ENCODE assay signal across 17 mouse cellular contexts in genomic region chr6:85465381-85465780, GRCm38 (mm10). TPM values are rescaled to one million over a fixed set of nuclear protein-coding genes. Genes with fewer than 3 reads are reported as not detected.
DNase-seq lines count a peak whose midpoint lies in the region; ATAC-seq and TF ChIP-seq lines count a peak whose summit lies in the region.
"Had no signal": no experiment of that assay in that cellular context is flagged by ENCODE, and none has a peak within 500 bp of the region (broad histone marks: within the 10 kb centered on the region; RNA-seq: fewer than 3 reads in every experiment).

No protein-coding gene starts in this region.

- TF ChIP-seq EP300 in MEL (IDR thresholded peaks at IDR 0.05; ENCODE audit: low read depth in 1 of 2, low read length in 2 of 2): no peak

- no peak; the same call in none of the 2 replicates for TF ChIP-seq RAD21 in MEL (IDR thresholded peaks at IDR 0.05; ENCODE audit: low read depth, low read length)

- ATAC-seq in embryonic facial prominence, embryonic 11.5 days (replicated peaks; ENCODE audit: insufficient number of reproducible peaks, low FRiP score, low TSS enrichment, low read depth): no peak
- no peak for ATAC-seq in kidney, postnatal 0 days (replicated peaks; ENCODE audit: low FRiP score, low read depth)
- ATAC-seq: activated CD4-positive, CD25-positive, alpha-beta regulatory T cell, adult 4 months; forebrain, embryonic 16.5 days had no signal

- no peak overlapping the region for H3K27ac ChIP-seq in embryonic facial prominence, embryonic 11.5 days (replicated peaks; ENCODE audit: low read depth, low read length)
- no peak overlapping the region for H3K27ac ChIP-seq in embryonic facial prominence, embryonic 10.5 days (replicated peaks)
- H3K27ac ChIP-seq in kidney, postnatal 0 days: no peak overlapping the region
- H3K27ac ChIP-seq in MEL (ENCODE audit: control insufficient read depth, low read depth, low read length): no peak overlapping the region
- H3K27ac ChIP-seq: limb, embryonic 15.5 days had no signal

- TF ChIP-seq CTCF in kidney, postnatal 0 days (IDR thresholded peaks at IDR 0.05; ENCODE audit: low read depth): peak; percentile 60
- TF ChIP-seq CTCF in MEL (IDR thresholded peaks at IDR 0.05 in 2 of 3, conservative IDR thresholded peaks at IDR 0.05 in 1 of 3; ENCODE audit: control insufficient read depth in 1 of 3, insufficient read depth in 1 of 3, low read depth in 2 of 3, low read length in 3 of 3, poor library complexity in 1 of 3, severe bottlenecking in 1 of 3): peak in 2 of 3 experiments; percentile 21 to 35; a peak in 3 of 6 replicates

- no peaks in the 10 kb centered on the region for H3K27me3 ChIP-seq in embryonic facial prominence, embryonic 11.5 days (ENCODE audit: control insufficient read depth, insufficient read depth, low read length)
- no peaks in the 10 kb centered on the region for H3K27me3 ChIP-seq in embryonic facial prominence, embryonic 10.5 days (replicated peaks; ENCODE audit: low read depth, poor library complexity, severe bottlenecking)
- H3K27me3 ChIP-seq in kidney, postnatal 0 days (ENCODE audit: insufficient read depth, low read length): no peaks in the 10 kb centered on the region
- H3K27me3 ChIP-seq in MEL (ENCODE audit: control insufficient read depth in 1 of 2, insufficient read depth in 2 of 2, low read length in 2 of 2): no peaks in the 10 kb centered on the region
- H3K27me3 ChIP-seq: limb, embryonic 15.5 days had no signal

- H3K4me1 ChIP-seq in embryonic facial prominence, embryonic 11.5 days (ENCODE audit: control insufficient read depth, insufficient read depth, low read length): no peaks in the 10 kb centered on the region
- H3K4me1 ChIP-seq in embryonic facial prominence, embryonic 10.5 days: no peaks in the 10 kb centered on the region
- H3K4me1 ChIP-seq in kidney, postnatal 0 days (replicated peaks; ENCODE audit: insufficient read depth, low read length): no peaks in the 10 kb centered on the region
- no peaks in the 10 kb centered on the region for H3K4me1 ChIP-seq in MEL (ENCODE audit: control insufficient read depth in 1 of 2, insufficient read depth in 2 of 2, low read length in 2 of 2)
- H3K4me1 ChIP-seq: limb, embryonic 15.5 days had no signal

- H3K9ac ChIP-seq in embryonic facial prominence, embryonic 11.5 days (replicated peaks; ENCODE audit: low read length): no peak overlapping the region
- no peak overlapping the region for H3K9ac ChIP-seq in kidney, postnatal 0 days (ENCODE audit: low read depth, low read length)
- no peak overlapping the region for H3K9ac ChIP-seq in MEL (ENCODE audit: control insufficient read depth, low read depth, low read length, poor library complexity, severe bottlenecking)
- H3K9ac ChIP-seq: limb, embryonic 15.5 days had no signal

- TF ChIP-seq POLR2A in MEL (IDR thresholded peaks at IDR 0.05; ENCODE audit: control insufficient read depth in 1 of 2, insufficient read depth in 1 of 2, low read depth in 1 of 2, low read length in 2 of 2, poor library complexity in 1 of 2): no peak

- H3K79me2 ChIP-seq in MEL (ENCODE audit: control insufficient read depth, insufficient read depth, low read length, poor library complexity): no peaks in the 10 kb centered on the region; the same call in 1 of the 2 replicates

- no peak overlapping the region for H3K4me3 ChIP-seq in embryonic facial prominence, embryonic 11.5 days (ENCODE audit: low read depth, low read length)
- no peak overlapping the region for H3K4me3 ChIP-seq in embryonic facial prominence, embryonic 10.5 days
- H3K4me3 ChIP-seq in kidney, postnatal 0 days (replicated peaks; ENCODE audit: low read depth, low read length): no peak overlapping the region
- H3K4me3 ChIP-seq in MEL (ENCODE audit: control insufficient read depth in 1 of 2, insufficient read depth in 1 of 2, low read depth in 2 of 2, low read length in 2 of 2): no peak overlapping the region
- H3K4me3 ChIP-seq: limb, embryonic 15.5 days had no signal

- H3K9me3 ChIP-seq in embryonic facial prominence, embryonic 11.5 days (replicated peaks; ENCODE audit: control insufficient read depth, low read length): no peaks in the 10 kb centered on the region
- no peaks in the 10 kb centered on the region for H3K9me3 ChIP-seq in embryonic facial prominence, embryonic 10.5 days
- H3K9me3 ChIP-seq in kidney, postnatal 0 days (replicated peaks; ENCODE audit: low read length): no peaks in the 10 kb centered on the region
- no peaks in the 10 kb centered on the region for H3K9me3 ChIP-seq in MEL (replicated peaks; ENCODE audit: insufficient read depth, low read length)
- H3K9me3 ChIP-seq: limb, embryonic 15.5 days had no signal

- H3K4me2 ChIP-seq in embryonic facial prominence, embryonic 11.5 days (ENCODE audit: low read depth, low read length): no peak overlapping the region
- H3K4me2 ChIP-seq in kidney, postnatal 0 days (ENCODE audit: low read length): no peak overlapping the region
- H3K4me2 ChIP-seq: limb, embryonic 15.5 days had no signal

- DNase-seq in embryonic facial prominence, embryonic 11.5 days (ENCODE audit: low spot score): peak; percentile 35
- DNase-seq in embryonic facial prominence, embryonic 10.5 days (ENCODE audit: low spot score): no peak
- DNase-seq in kidney, postnatal 0 days (ENCODE audit: low spot score): peak; percentile 59
- DNase-seq in kidney, postnatal 4 days: no peak
- peak; percentile 63 for DNase-seq in 3T3-L1 (ENCODE audit: low read depth, low spot score)
- peak; percentile 36 for DNase-seq in MEL (ENCODE audit: low read depth, low spot score)
- DNase-seq in spleen, postnatal 14 days (ENCODE audit: low spot score in 2 of 2): no peak
- no peak for DNase-seq in kidney, postnatal 10 days
- DNase-seq: kidney, adult 8-10 months had no signal

- H3K36me3 ChIP-seq in embryonic facial prominence, embryonic 11.5 days (replicated peaks; ENCODE audit: control insufficient read depth, insufficient read depth, low read depth, low read length): peaks cover 24% of the 10 kb centered on the region
- H3K36me3 ChIP-seq in embryonic facial prominence, embryonic 10.5 days (replicated peaks): peaks cover 97% of the 10 kb centered on the region
- H3K36me3 ChIP-seq in kidney, postnatal 0 days (ENCODE audit: insufficient read depth, low read length): peaks cover 74% of the 10 kb centered on the region
- peaks cover 0 to 37% of the 10 kb centered on the region in 2 experiments; a peak in 2 of 4 replicates for H3K36me3 ChIP-seq in MEL (ENCODE audit: control insufficient read depth in 1 of 2, insufficient read depth in 2 of 2, low read length in 2 of 2)

TF ChIP-seq in MEL, 35 proteins besides CTCF, POLR2A, EP300 and RAD21 (continues in another document):
- TF ChIP-seq MYB (IDR thresholded peaks at IDR 0.05; ENCODE audit: low read depth, low read length) (no peak), SMC3 (IDR thresholded peaks at IDR 0.05; ENCODE audit: low read depth, low read length) (peak; percentile 28), USF2 (IDR thresholded peaks at IDR 0.05; ENCODE audit: borderline replicate concordance in 1 of 2, insufficient read depth in 1 of 2, low read depth in 1 of 2, low read length in 2 of 2) (no peak), ETS1 (IDR thresholded peaks at IDR 0.05; ENCODE audit: low read depth, low read length) (no peak), MAX (IDR thresholded peaks at IDR 0.05; ENCODE audit: low read length) (no peak)

RNA-seq across cellular contexts. Expression of gene Pradc1, which starts 13.6 kb away (rescaled TPM):
- 23.5 and 23.7 TPM in 2 replicates for polyA plus RNA-seq in embryonic facial prominence, embryonic 11.5 days (2014; fragmentation: Nextera tagmentation; extraction: Ambion mirVana)
- polyA plus RNA-seq in embryonic facial prominence, embryonic 10.5 days (2016; fragmentation: Nextera tagmentation; extraction: Ambion mirVana): 29.1 and 30.4 TPM in 2 replicates
- polyA plus RNA-seq in kidney, postnatal 0 days (2015; fragmentation: Nextera tagmentation; extraction: Ambion mirVana): 37.3 and 40.2 TPM in 2 replicates
- total RNA-seq in MEL (2012; rRNA removed): 29.3 and 33.6 TPM in 2 replicates
- polyA plus RNA-seq in MEL (2012; ENCODE audit: insufficient read depth in 1 of 2, insufficient read length in 2 of 2, low read depth in 1 of 2, low replicate concordance in 2 of 2, missing spikeins in 1 of 2): 10 to 100 TPM in 1 of 2 experiments, not detected in 1; 47.9 TPM

RNA-seq across cellular contexts. Expression of gene Cct7, which starts 14.1 kb away (rescaled TPM):
- 713 and 720 TPM in 2 replicates for polyA plus RNA-seq in embryonic facial prominence, embryonic 11.5 days (2014; fragmentation: Nextera tagmentation; extraction: Ambion mirVana)
- polyA plus RNA-seq in embryonic facial prominence, embryonic 10.5 days (2016; fragmentation: Nextera tagmentation; extraction: Ambion mirVana): 784 and 818 TPM in 2 replicates
- polyA plus RNA-seq in kidney, postnatal 0 days (2015; fragmentation: Nextera tagmentation; extraction: Ambion mirVana): 358 and 392 TPM in 2 replicates
- 660 and 731 TPM in 2 replicates for total RNA-seq in MEL (2012; rRNA removed)
- 100 to 1,000 TPM; 222 to 660 TPM for polyA plus RNA-seq in MEL (2012; ENCODE audit: insufficient read depth in 1 of 2, insufficient read length in 2 of 2, low read depth in 1 of 2, low replicate concordance in 2 of 2, missing spikeins in 1 of 2)

RNA-seq across cellular contexts. Expression of gene Smyd5, which starts 33.6 kb away (rescaled TPM):
- 56.3 and 56.4 TPM in 2 replicates for polyA plus RNA-seq in embryonic facial prominence, embryonic 11.5 days (2014; fragmentation: Nextera tagmentation; extraction: Ambion mirVana)
- 87.6 and 91.0 TPM in 2 replicates for polyA plus RNA-seq in embryonic facial prominence, embryonic 10.5 days (2016; fragmentation: Nextera tagmentation; extraction: Ambion mirVana)
- polyA plus RNA-seq in kidney, postnatal 0 days (2015; fragmentation: Nextera tagmentation; extraction: Ambion mirVana): 34.6 and 38.7 TPM in 2 replicates
- total RNA-seq in MEL (2012; rRNA removed): 82.5 and 102 TPM in 2 replicates
- polyA plus RNA-seq in MEL (2012; ENCODE audit: insufficient read depth in 1 of 2, insufficient read length in 2 of 2, low read depth in 1 of 2, low replicate concordance in 2 of 2, missing spikeins in 1 of 2): 100 to 1,000 TPM in 1 of 2 experiments, not detected in 1; 113 TPM

RNA-seq across cellular contexts. Expression of gene Fbxo41, which starts 37.4 kb away (rescaled TPM):
- polyA plus RNA-seq in embryonic facial prominence, embryonic 11.5 days (2014; fragmentation: Nextera tagmentation; extraction: Ambion mirVana): 0.35 and 0.54 TPM in 2 replicates
- polyA plus RNA-seq in embryonic facial prominence, embryonic 10.5 days (2016; fragmentation: Nextera tagmentation; extraction: Ambion mirVana): 0.30 and 0.46 TPM in 2 replicates
- 0.04 and 0.08 TPM in 2 replicates for polyA plus RNA-seq in kidney, postnatal 0 days (2015; fragmentation: Nextera tagmentation; extraction: Ambion mirVana)
- total RNA-seq in MEL (2012; rRNA removed): 0.04 TPM in 1 of 2 replicates, not detected in the other
- under 1 TPM in 1 of 2 experiments, not detected in 1; 0.01 TPM for polyA plus RNA-seq in MEL (2012; ENCODE audit: insufficient read depth in 1 of 2, insufficient read length in 2 of 2, low read depth in 1 of 2, low replicate concordance in 2 of 2, missing spikeins in 1 of 2)
- total RNA-seq: heart, postnatal 25 days had no signal

RNA-seq across cellular contexts. Expression of gene Noto, which starts 41.7 kb away (rescaled TPM):
- polyA plus RNA-seq in embryonic facial prominence, embryonic 11.5 days (2014; fragmentation: Nextera tagmentation; extraction: Ambion mirVana): not detected in 2 replicates
- polyA plus RNA-seq in embryonic facial prominence, embryonic 10.5 days (2016; fragmentation: Nextera tagmentation; extraction: Ambion mirVana): not detected in 2 replicates
- polyA plus RNA-seq in kidney, postnatal 0 days (2015; fragmentation: Nextera tagmentation; extraction: Ambion mirVana): not detected in 2 replicates
- not detected in 2 replicates for total RNA-seq in MEL (2012; rRNA removed)
- polyA plus RNA-seq in MEL (2012; ENCODE audit: insufficient read depth in 1 of 2, insufficient read length in 2 of 2, low read depth in 1 of 2, low replicate concordance in 2 of 2, missing spikeins in 1 of 2): not detected
- total RNA-seq: heart, postnatal 25 days; layer of hippocampus, postnatal 10 days had no signal
- polyA plus RNA-seq: activated CD4-positive, CD25-positive, alpha-beta regulatory T cell, adult 4 months; embryonic facial prominence, embryonic 14.5 days; forebrain, embryonic 16.5 days; gonadal fat pad, adult 2 months; limb, embryonic 15.5 days; small intestine, adult 2 months had no signal

Comparison
In these comparisons a context has a peak if more than half of its experiments do, and no peak if none do; other contexts are left out.
1. DNase-seq: peak in embryonic facial prominence, embryonic 11.5 days (single experiment), kidney, postnatal 0 days (single experiment), 3T3-L1 (single experiment) and MEL (single experiment); none in embryonic facial prominence, embryonic 10.5 days (single experiment), kidney, postnatal 4 days (0 of 2), spleen, postnatal 14 days (0 of 2) and kidney, postnatal 10 days (single experiment).